Mouse (Mus musculus): ENCODE measurements at regions not wholly inside any gene's neighbourhood (a gene's known extent, or its start where the extent isn't known, plus 50 kb on each side); places are given as distances from the start of the nearest gene placed in this dataset.
"Not testable (repeated sequence)": the region's sequence is repeated elsewhere in the genome, so short reads cannot be mapped to it uniquely, and the experiment has no call there.

GRCm38 (mm10) chr12:9760818-9761217, 190.9 kb downstream of the Osr1 start:
- H3K4me1 ChIP-seq (replicated peaks) = no peaks in the 10 kb centered on the region
- WGBS = 64% methylated on average over 5 of the region's 5 CpGs
- H3K27me3 ChIP-seq = no peaks in the 10 kb centered on the region

GRCm38 (mm10) chr12:9762291-9762811, 192.4 kb downstream of the Osr1 start:
- 73% methylated on average over 2 of the region's 2 CpGs for WGBS
- not testable (repeated sequence) for H3K27me3 ChIP-seq; H3K27ac ChIP-seq (replicated peaks); H3K4me2 ChIP-seq; H3K4me3 ChIP-seq; H3K9me3 ChIP-seq; H3K4me1 ChIP-seq (replicated peaks); H3K36me3 ChIP-seq; H3K9ac ChIP-seq; ATAC-seq (ENCODE audit: low FRiP score, low read depth)

More at GRCm38 (mm10) chr12:9760818-9761217, 190.9 kb downstream of the Osr1 start:
- ATAC-seq (ENCODE audit: low FRiP score, low read depth) = no peak
- no peaks in the 10 kb centered on the region for H3K9me3 ChIP-seq
- H3K36me3 ChIP-seq = no peaks in the 10 kb centered on the region
- H3K9ac ChIP-seq = no peak overlapping the region
- H3K4me3 ChIP-seq = no peak overlapping the region
- no peak overlapping the region for H3K27ac ChIP-seq (replicated peaks)
- no peak overlapping the region for H3K4me2 ChIP-seq

GRCm38 (mm10) chr12:9762842-9763241, 192.9 kb downstream of the Osr1 start:
- ATAC-seq (ENCODE audit: low FRiP score, low read depth) = no peak
- 91% methylated on average over 2 of the region's 2 CpGs for WGBS
- Histone ChIP-seq H3K4me1 (replicated peaks) (no peaks in the 10 kb centered on the region), H3K27ac (replicated peaks) (no peak overlapping the region), H3K9me3 (no peaks in the 10 kb centered on the region), H3K36me3 (no peaks in the 10 kb centered on the region), H3K27me3 (no peaks in the 10 kb centered on the region), H3K4me2 (no peak overlapping the region), H3K4me3 (no peak overlapping the region), H3K9ac (no peak overlapping the region)

- Histone ChIP-seq H3K36me3 (no peaks in the 10 kb centered on the region), H3K27me3 (no peaks in the 10 kb centered on the region), H3K4me3 (no peak overlapping the region), H3K4me1 (replicated peaks) (no peaks in the 10 kb centered on the region), H3K9ac (no peak overlapping the region), H3K4me2 (no peak overlapping the region), H3K27ac (replicated peaks) (no peak overlapping the region), H3K9me3 (no peaks in the 10 kb centered on the region)
- no peak for ATAC-seq (ENCODE audit: low FRiP score, low read depth)
- 80% methylated on average over 4 of the region's 4 CpGs for WGBS
Measured at GRCm38 (mm10) chr12:9770908-9771307, 201.0 kb downstream of the Osr1 start.

GRCm38 (mm10) chr12:9772875-9773274, 203.0 kb downstream of the Osr1 start:
- ATAC-seq (ENCODE audit: low FRiP score, low read depth) = no peak
- Histone ChIP-seq H3K4me3 (no peak overlapping the region), H3K4me2 (no peak overlapping the region), H3K9me3 (no peaks in the 10 kb centered on the region), H3K9ac (no peak overlapping the region), H3K36me3 (no peaks in the 10 kb centered on the region), H3K4me1 (replicated peaks) (no peaks in the 10 kb centered on the region), H3K27me3 (no peaks in the 10 kb centered on the region), H3K27ac (replicated peaks) (no peak overlapping the region)
- 91% methylated on average over 1 of the region's 1 CpGs for WGBS

GRCm38 (mm10) chr12:9802284-9802683, 232.4 kb downstream of the Osr1 start:
- WGBS = 84% methylated on average over 3 of the region's 3 CpGs
- Histone ChIP-seq H3K36me3 (no peaks in the 10 kb centered on the region), H3K4me1 (replicated peaks) (no peaks in the 10 kb centered on the region), H3K9me3 (no peaks in the 10 kb centered on the region), H3K4me3 (no peak overlapping the region), H3K4me2 (no peak overlapping the region), H3K27ac (replicated peaks) (no peak overlapping the region), H3K9ac (no peak overlapping the region), H3K27me3 (no peaks in the 10 kb centered on the region)
- ATAC-seq (ENCODE audit: low FRiP score, low read depth) = no peak

- H3K27me3 ChIP-seq = no peaks in the 10 kb centered on the region
- no peaks in the 10 kb centered on the region for H3K36me3 ChIP-seq
- no peak overlapping the region for H3K4me2 ChIP-seq
- H3K4me3 ChIP-seq = no peak overlapping the region
- no peak overlapping the region for H3K9ac ChIP-seq
- H3K27ac ChIP-seq (replicated peaks) = no peak overlapping the region
- H3K9me3 ChIP-seq = no peaks in the 10 kb centered on the region
- 73% methylated on average over 1 of the region's 1 CpGs for WGBS
- ATAC-seq (ENCODE audit: low FRiP score, low read depth) = no peak
- no peaks in the 10 kb centered on the region for H3K4me1 ChIP-seq (replicated peaks)
Measured at GRCm38 (mm10) chr12:9807406-9807805, 237.5 kb downstream of the Osr1 start.

GRCm38 (mm10) chr12:9833273-9833672, 263.4 kb downstream of the Osr1 start:
- H3K9ac ChIP-seq = no peak overlapping the region
- no peak overlapping the region for H3K4me3 ChIP-seq
- H3K27me3 ChIP-seq = no peaks in the 10 kb centered on the region
- no peak overlapping the region for H3K4me2 ChIP-seq
- no peak overlapping the region for H3K27ac ChIP-seq (replicated peaks)
- H3K9me3 ChIP-seq = no peaks in the 10 kb centered on the region
- no peaks in the 10 kb centered on the region for H3K36me3 ChIP-seq
- ATAC-seq (ENCODE audit: low FRiP score, low read depth) = no peak
- no peaks in the 10 kb centered on the region for H3K4me1 ChIP-seq (replicated peaks)
- 73% methylated on average over 3 of the region's 3 CpGs for WGBS

GRCm38 (mm10) chr12:9839198-9839845, 269.4 kb downstream of the Osr1 start:
- H3K4me3 ChIP-seq = no peak overlapping the region
- ATAC-seq (ENCODE audit: low FRiP score, low read depth) = no peak
- no peak overlapping the region for H3K27ac ChIP-seq (replicated peaks)
- no peaks in the 10 kb centered on the region for H3K9me3 ChIP-seq
- H3K4me1 ChIP-seq (replicated peaks) = no peaks in the 10 kb centered on the region
- WGBS = 78% methylated on average over 5 of the region's 5 CpGs
- no peak overlapping the region for H3K9ac ChIP-seq
- H3K4me2 ChIP-seq = no peak overlapping the region
- H3K27me3 ChIP-seq = no peaks in the 10 kb centered on the region
- H3K36me3 ChIP-seq = no peaks in the 10 kb centered on the region

GRCm38 (mm10) chr12:9839949-9840348, 270.0 kb downstream of the Osr1 start:
- Histone ChIP-seq H3K4me3 (no peak overlapping the region), H3K9me3 (no peaks in the 10 kb centered on the region), H3K4me2 (no peak overlapping the region), H3K27ac (replicated peaks) (no peak overlapping the region), H3K4me1 (replicated peaks) (no peaks in the 10 kb centered on the region), H3K27me3 (no peaks in the 10 kb centered on the region), H3K9ac (no peak overlapping the region), H3K36me3 (no peaks in the 10 kb centered on the region)
- no peak for ATAC-seq (ENCODE audit: low FRiP score, low read depth)
- WGBS = 79% methylated on average over 2 of the region's 2 CpGs

- no peaks in the 10 kb centered on the region for H3K27me3 ChIP-seq
- no peak overlapping the region for H3K9ac ChIP-seq
- H3K4me1 ChIP-seq (replicated peaks) = no peaks in the 10 kb centered on the region
- 73% methylated on average over 2 of the region's 2 CpGs for WGBS
- H3K4me3 ChIP-seq = no peak overlapping the region
- H3K27ac ChIP-seq (replicated peaks) = no peak overlapping the region
- H3K36me3 ChIP-seq = no peaks in the 10 kb centered on the region
- H3K4me2 ChIP-seq = no peak overlapping the region
- ATAC-seq (ENCODE audit: low FRiP score, low read depth) = no peak
- H3K9me3 ChIP-seq = no peaks in the 10 kb centered on the region
Measured at GRCm38 (mm10) chr12:9847034-9847433, 277.1 kb downstream of the Osr1 start.

- no peak overlapping the region for H3K27ac ChIP-seq (replicated peaks)
- WGBS = 85% methylated on average over 7 of the region's 7 CpGs
- no peak overlapping the region for H3K9ac ChIP-seq
Measured at GRCm38 (mm10) chr12:9847465-9848205, 277.7 kb downstream of the Osr1 start.

More at GRCm38 (mm10) chr12:9847465-9848205, 277.7 kb downstream of the Osr1 start:
- H3K9me3 ChIP-seq = no peaks in the 10 kb centered on the region
- H3K4me3 ChIP-seq = no peak overlapping the region
- no peak for ATAC-seq (ENCODE audit: low FRiP score, low read depth)
- no peaks in the 10 kb centered on the region for H3K27me3 ChIP-seq
- H3K4me1 ChIP-seq (replicated peaks) = no peaks in the 10 kb centered on the region
- no peak overlapping the region for H3K4me2 ChIP-seq
- H3K36me3 ChIP-seq = no peaks in the 10 kb centered on the region

Data from hindbrain, embryonic 15.5 days (tissue).